Mouse (Mus musculus): ENCODE measurements around the gene Vps11. TPM values are rescaled to one million over a fixed set of nuclear protein-coding genes. Genes with fewer than 3 reads are reported as not detected.

The Vps11 gene
- polyA plus RNA-seq, 1 experiment from 2014 or later = 43.5 TPM

DNA sequence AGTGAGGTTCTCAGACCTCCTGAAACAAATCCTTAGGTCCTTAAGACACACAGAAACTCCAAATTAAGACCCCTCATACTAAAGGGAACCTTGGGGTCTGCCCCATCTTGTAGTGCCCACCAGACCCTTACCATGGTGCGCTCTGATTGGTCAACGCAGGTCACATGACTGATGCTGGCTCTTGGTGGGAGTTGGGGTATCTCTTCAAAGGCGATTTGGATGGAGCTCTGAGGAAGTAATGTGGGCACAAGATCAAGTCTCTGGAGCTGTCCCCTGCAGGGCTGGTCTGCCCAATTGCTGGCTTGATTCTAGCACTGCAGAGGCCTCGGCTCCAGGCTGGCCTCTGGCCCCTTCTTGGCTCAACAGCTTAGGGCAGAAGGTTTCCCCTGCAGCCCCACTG lies 44.0 kb downstream of the Vps11 start:
- WGBS = 69% methylated on average over 4 of the region's 4 CpGs

DNA sequence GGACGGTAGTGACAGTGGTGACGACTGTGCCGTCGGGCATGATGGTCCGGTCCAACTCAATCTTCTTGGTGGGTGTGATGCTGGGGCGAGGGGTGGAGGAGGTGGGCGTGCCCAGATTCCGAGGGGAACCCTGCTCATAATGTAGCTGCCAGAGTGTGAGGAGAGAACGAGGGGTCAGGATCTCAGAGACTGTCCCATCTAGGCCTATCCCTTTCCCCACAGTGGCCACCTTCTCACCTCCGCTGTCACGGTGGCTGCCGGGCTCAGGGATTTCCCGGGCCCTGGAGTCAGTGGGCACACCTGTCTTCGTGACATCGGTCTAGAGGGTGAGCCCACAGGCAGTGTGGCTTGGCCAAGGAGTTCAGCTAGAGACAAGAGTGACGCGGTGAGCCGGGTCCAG lies 46.6 kb downstream of the Vps11 start:
- H3K36me3 ChIP-seq (ENCODE audit: control insufficient read depth, insufficient read depth, low read length) = peaks cover 14% of the 10 kb centered on the region
- H3K27ac ChIP-seq (ENCODE audit: low read depth, low read length) = no peak overlapping the region
- H3K4me1 ChIP-seq (ENCODE audit: control insufficient read depth, insufficient read depth, low read depth, low read length) = peaks cover 19% of the 10 kb centered on the region
- no peaks in the 10 kb centered on the region for H3K27me3 ChIP-seq (replicated peaks; ENCODE audit: control insufficient read depth, insufficient read depth, low read length)
- WGBS = 96% methylated on average over 18 of the region's 18 CpGs
- H3K4me2 ChIP-seq (ENCODE audit: low read length) = no peak overlapping the region
- H3K9ac ChIP-seq (ENCODE audit: low read depth, low read length) = no peak overlapping the region
- no peak for ATAC-seq
- H3K9me3 ChIP-seq (ENCODE audit: control insufficient read depth, low read length) = no peaks in the 10 kb centered on the region
- no peak overlapping the region for H3K4me3 ChIP-seq (ENCODE audit: low read length)

More for the DNA sequence above, 44.0 kb downstream of the Vps11 start:
- Histone ChIP-seq H3K36me3 (ENCODE audit: control insufficient read depth, insufficient read depth, low read length) (peaks cover 14% of the 10 kb centered on the region), H3K9me3 (ENCODE audit: control insufficient read depth, low read length) (no peaks in the 10 kb centered on the region), H3K4me1 (ENCODE audit: control insufficient read depth, insufficient read depth, low read depth, low read length) (peaks cover 23% of the 10 kb centered on the region), H3K9ac (ENCODE audit: low read depth, low read length) (no peak overlapping the region), H3K27ac (ENCODE audit: low read depth, low read length) (no peak overlapping the region), H3K27me3 (replicated peaks; ENCODE audit: control insufficient read depth, insufficient read depth, low read length) (no peaks in the 10 kb centered on the region), H3K4me3 (ENCODE audit: low read length) (no peak overlapping the region), H3K4me2 (ENCODE audit: low read length) (peak overlapping the region; percentile 11)
- ATAC-seq = no peak

DNA sequence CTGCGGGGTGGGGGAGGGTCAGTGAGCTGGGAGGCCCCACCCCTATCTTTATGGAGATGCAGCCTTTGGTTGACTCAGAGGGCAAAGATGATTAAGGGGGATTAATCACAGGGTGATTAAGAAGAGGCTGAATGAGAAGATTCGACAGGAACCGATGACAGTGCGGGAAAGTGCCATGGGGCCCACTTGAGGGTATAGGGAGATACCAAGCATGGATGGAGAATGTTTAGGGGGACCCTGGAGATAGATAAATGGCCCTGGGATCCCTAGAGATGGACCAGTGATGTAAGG lies 47.3 kb downstream of the Vps11 start:
- Histone ChIP-seq H3K4me1 (ENCODE audit: control insufficient read depth, insufficient read depth, low read depth, low read length) (peaks cover 19% of the 10 kb centered on the region), H3K4me2 (ENCODE audit: low read length) (no peak overlapping the region), H3K9me3 (ENCODE audit: control insufficient read depth, low read length) (no peaks in the 10 kb centered on the region), H3K27ac (ENCODE audit: low read depth, low read length) (no peak overlapping the region), H3K27me3 (replicated peaks; ENCODE audit: control insufficient read depth, insufficient read depth, low read length) (no peaks in the 10 kb centered on the region), H3K4me3 (ENCODE audit: low read length) (no peak overlapping the region), H3K9ac (ENCODE audit: low read depth, low read length) (no peak overlapping the region), H3K36me3 (ENCODE audit: control insufficient read depth, insufficient read depth, low read length) (peaks cover 14% of the 10 kb centered on the region)
- no peak for ATAC-seq
- WGBS = 60% methylated on average over 4 of the region's 4 CpGs

DNA sequence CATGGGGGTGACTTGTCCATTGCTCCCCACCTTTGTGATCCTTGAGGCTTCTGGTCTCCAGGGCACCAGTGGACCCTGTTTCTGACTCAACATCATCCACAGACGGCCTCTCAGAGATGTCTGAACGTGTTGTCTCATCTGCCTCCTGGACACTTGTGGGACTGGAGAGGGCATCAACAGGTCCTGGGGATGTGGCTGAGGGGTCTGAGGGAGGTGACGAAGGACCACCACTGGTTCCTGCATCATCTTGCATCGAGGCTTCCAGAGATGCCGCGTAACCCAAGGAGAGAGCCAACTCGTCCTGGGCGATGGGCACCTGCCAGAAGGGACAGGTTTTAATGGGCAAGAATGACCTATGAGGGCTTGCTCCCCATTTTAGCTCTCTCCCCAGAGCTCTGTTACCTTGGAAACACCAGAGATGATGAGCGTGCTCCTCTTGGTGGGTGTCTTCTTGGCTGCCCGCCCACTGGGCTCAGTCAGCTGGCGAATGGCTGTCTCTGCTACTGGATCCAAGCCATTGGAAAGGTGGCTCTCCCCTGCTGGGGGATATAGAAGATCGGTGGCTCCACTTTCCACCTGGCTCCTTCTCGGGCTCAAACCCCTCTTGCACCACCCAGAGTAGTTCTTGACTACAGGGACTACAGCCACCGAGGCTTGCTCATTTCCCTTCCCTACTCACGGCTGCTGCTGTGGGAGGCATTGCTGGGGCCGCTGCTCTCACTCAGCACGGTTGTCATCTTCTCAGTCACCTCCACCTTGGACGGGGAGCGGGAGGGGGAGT lies 47.8 kb downstream of the Vps11 start:
- H3K27me3 ChIP-seq (replicated peaks; ENCODE audit: control insufficient read depth, insufficient read depth, low read length) = no peaks in the 10 kb centered on the region
- H3K9ac ChIP-seq (ENCODE audit: low read depth, low read length) = no peak overlapping the region
- H3K4me1 ChIP-seq (ENCODE audit: control insufficient read depth, insufficient read depth, low read depth, low read length) = peaks cover 13% of the 10 kb centered on the region
- peaks cover 14% of the 10 kb centered on the region for H3K36me3 ChIP-seq (ENCODE audit: control insufficient read depth, insufficient read depth, low read length)
- H3K4me2 ChIP-seq (ENCODE audit: low read length) = no peak overlapping the region
- H3K4me3 ChIP-seq (ENCODE audit: low read length) = no peak overlapping the region
- ATAC-seq = no peak
- no peaks in the 10 kb centered on the region for H3K9me3 ChIP-seq (ENCODE audit: control insufficient read depth, low read length)
- WGBS = 61% methylated on average over 19 of the region's 19 CpGs
- H3K27ac ChIP-seq (ENCODE audit: low read depth, low read length) = no peak overlapping the region

DNA sequence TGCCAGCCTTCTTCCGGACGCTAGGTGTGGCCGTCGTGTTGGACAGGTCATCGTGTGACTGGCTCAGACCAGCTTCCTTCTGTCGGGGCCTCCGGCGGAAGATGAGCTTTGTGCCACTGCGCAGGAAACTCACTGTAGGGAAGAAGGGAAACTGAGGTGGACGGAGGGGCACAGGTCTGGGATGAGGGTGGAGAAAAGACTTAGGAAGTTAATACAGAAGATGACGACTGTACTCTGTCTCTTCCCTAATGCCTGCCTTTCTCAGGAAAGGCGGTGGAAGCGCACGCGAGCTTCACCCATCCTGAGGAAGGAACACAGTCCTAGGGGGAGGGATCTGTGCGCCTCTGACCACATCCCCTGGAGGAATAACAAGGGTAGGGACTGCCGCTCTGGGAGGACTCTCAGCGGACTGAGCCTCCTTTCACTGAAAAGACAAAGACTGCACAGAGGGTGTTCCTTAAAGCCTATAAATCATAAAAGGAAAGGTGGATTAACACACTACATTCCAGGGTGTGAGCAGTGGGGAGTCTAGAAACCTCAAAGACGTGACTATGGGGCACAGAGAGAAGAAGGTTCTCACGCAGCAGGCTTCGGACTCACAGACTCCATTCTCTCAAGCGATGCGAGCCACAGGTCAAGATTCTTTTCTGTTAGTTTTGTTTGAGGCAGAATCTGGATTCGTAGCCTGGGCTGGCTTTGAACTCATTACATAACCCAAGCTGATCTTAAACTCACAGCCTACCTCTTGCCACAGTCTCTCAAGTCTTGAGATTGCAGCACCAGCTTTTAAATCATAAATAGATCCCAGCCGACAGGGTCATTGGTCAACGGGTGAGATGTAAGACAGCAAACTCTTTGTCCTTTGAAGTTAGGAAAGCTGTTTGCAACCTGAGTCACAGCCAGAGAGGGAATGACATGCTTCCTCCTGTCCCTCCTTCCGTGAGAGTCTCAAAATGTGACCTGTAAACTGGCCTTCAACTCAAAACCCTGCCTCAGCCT lies 50.0 kb downstream of the Vps11 start:
- H3K4me3 ChIP-seq (ENCODE audit: low read length) = no peak overlapping the region
- H3K27ac ChIP-seq (ENCODE audit: low read depth, low read length) = no peak overlapping the region
- WGBS = 9% methylated on average over 27 of the region's 27 CpGs
- no peaks in the 10 kb centered on the region for H3K27me3 ChIP-seq (replicated peaks; ENCODE audit: control insufficient read depth, insufficient read depth, low read length)
- no peaks in the 10 kb centered on the region for H3K9me3 ChIP-seq (ENCODE audit: control insufficient read depth, low read length)
- H3K4me2 ChIP-seq (ENCODE audit: low read length) = no peak overlapping the region
- peaks cover 14% of the 10 kb centered on the region for H3K36me3 ChIP-seq (ENCODE audit: control insufficient read depth, insufficient read depth, low read length)
- no peak for ATAC-seq
- no peaks in the 10 kb centered on the region; the same call in 1 of the 2 replicates for H3K4me1 ChIP-seq (ENCODE audit: control insufficient read depth, insufficient read depth, low read depth, low read length)
- no peak overlapping the region for H3K9ac ChIP-seq (ENCODE audit: low read depth, low read length)

DNA sequence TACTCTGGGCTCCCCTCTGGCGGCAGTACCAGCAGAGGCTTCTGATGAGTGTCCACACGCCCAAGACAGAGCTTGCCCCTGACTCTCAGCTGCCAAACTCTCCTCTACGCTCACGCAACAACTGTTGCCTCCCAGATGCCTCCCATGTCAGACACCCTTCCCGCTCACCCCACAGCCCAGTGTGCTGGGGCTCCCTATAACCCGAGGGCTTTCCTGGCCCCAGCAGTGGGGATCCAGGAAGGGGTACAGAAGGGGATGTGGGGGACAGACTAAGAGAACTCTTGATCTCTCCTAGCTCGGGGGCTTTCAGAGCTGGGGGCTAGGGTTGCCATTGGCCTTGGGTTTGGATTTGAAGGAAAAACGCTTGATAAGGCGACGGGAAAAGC lies 50.7 kb downstream of the Vps11 start:
- H3K9ac ChIP-seq (ENCODE audit: low read depth, low read length) = no peak overlapping the region
- no peaks in the 10 kb centered on the region for H3K9me3 ChIP-seq (ENCODE audit: control insufficient read depth, low read length)
- H3K4me2 ChIP-seq (ENCODE audit: low read length) = no peak overlapping the region
- H3K4me1 ChIP-seq (ENCODE audit: control insufficient read depth, insufficient read depth, low read depth, low read length) = no peaks in the 10 kb centered on the region; the same call in 1 of the 2 replicates
- no peak overlapping the region for H3K4me3 ChIP-seq (ENCODE audit: low read length)
- no peak for ATAC-seq
- no peak overlapping the region for H3K27ac ChIP-seq (ENCODE audit: low read depth, low read length)
- H3K27me3 ChIP-seq (replicated peaks; ENCODE audit: control insufficient read depth, insufficient read depth, low read length) = no peaks in the 10 kb centered on the region
- 31% methylated on average over 10 of the region's 10 CpGs for WGBS
- H3K36me3 ChIP-seq (ENCODE audit: control insufficient read depth, insufficient read depth, low read length) = peaks cover 12% of the 10 kb centered on the region

DNA sequence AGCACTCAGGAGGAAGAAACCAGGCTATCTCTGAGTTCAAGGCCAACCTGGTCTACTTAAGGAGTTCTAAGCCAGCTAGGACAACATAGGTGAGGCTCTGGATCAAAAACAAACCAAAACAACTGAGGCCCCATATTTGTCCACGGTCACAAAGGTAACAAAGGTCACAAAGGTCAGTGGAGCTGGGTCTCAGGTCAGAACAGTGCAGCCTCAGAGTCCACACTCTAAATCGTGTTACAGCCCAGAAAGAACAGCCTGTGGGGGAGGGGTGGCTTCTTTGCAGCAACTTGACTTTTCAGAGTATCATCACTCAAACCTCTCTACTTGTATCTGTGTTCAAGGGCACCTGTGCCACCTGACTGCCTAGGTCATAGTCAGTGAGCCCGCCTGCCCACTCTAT lies 51.7 kb downstream of the Vps11 start:
- Histone ChIP-seq H3K9me3 (ENCODE audit: control insufficient read depth, low read length) (no peaks in the 10 kb centered on the region), H3K27ac (ENCODE audit: low read depth, low read length) (no peak overlapping the region), H3K9ac (ENCODE audit: low read depth, low read length) (no peak overlapping the region), H3K4me2 (ENCODE audit: low read length) (no peak overlapping the region), H3K27me3 (replicated peaks; ENCODE audit: control insufficient read depth, insufficient read depth, low read length) (no peaks in the 10 kb centered on the region), H3K4me3 (ENCODE audit: low read length) (no peak overlapping the region), H3K4me1 (ENCODE audit: control insufficient read depth, insufficient read depth, low read depth, low read length) (peaks cover 2% of the 10 kb centered on the region), H3K36me3 (ENCODE audit: control insufficient read depth, insufficient read depth, low read length) (peaks cover 6% of the 10 kb centered on the region)
- ATAC-seq = no peak
- 69% methylated on average over 3 of the region's 3 CpGs for WGBS

DNA sequence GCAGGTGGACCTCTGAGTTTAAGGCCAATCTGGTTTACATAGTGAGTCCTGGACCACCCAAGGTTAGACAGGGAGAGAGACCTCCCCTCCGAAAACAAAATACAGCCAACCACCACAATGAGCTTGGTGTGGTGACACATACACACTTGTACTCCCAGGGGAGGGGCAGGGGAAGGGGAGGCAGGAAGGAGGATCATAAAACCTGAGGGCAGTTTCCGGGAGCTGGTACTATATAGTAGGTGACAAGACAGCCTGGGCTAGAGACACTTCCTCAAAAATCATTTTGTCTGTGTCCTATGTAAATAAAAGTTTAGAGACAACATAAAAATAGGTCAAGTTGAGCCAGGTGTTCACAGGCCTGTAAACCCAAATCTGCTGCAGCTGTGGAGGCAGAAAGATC lies 54.2 kb downstream of the Vps11 start:
- H3K4me3 ChIP-seq (ENCODE audit: low read length) = no peak overlapping the region
- no peaks in the 10 kb centered on the region for H3K9me3 ChIP-seq (ENCODE audit: control insufficient read depth, low read length)
- H3K27ac ChIP-seq (ENCODE audit: low read depth, low read length) = no peak overlapping the region
- H3K36me3 ChIP-seq (ENCODE audit: control insufficient read depth, insufficient read depth, low read length) = peaks cover 2% of the 10 kb centered on the region
- WGBS = 98% methylated on average over 2 of the region's 2 CpGs
- no peak overlapping the region for H3K9ac ChIP-seq (ENCODE audit: low read depth, low read length)
- H3K4me1 ChIP-seq (ENCODE audit: control insufficient read depth, insufficient read depth, low read depth, low read length) = peaks cover 12% of the 10 kb centered on the region
- no peak overlapping the region for H3K4me2 ChIP-seq (ENCODE audit: low read length)
- no peaks in the 10 kb centered on the region for H3K27me3 ChIP-seq (replicated peaks; ENCODE audit: control insufficient read depth, insufficient read depth, low read length)
- ATAC-seq = no peak

DNA sequence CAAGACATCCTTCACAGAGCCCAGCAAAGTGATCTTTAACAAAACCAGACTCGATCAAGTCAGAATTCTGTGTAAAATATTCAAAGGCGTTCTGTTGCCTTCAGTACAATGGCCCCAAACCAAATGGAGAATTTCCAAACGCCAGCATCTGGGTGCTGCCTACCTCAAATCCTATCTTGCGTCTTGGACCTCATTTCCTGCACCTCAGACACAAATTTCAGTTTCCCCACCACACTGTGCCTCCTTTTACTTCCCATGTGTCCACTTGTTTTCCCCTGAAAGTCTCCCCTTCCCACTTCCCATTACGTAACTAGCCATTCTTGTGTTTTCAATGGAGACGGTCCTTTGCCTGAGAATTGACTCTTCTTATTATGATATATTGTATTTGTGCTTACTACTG lies 54.9 kb downstream of the Vps11 start:
- Histone ChIP-seq H3K4me3 (ENCODE audit: low read length) (no peak overlapping the region), H3K9me3 (ENCODE audit: control insufficient read depth, low read length) (no peaks in the 10 kb centered on the region), H3K36me3 (ENCODE audit: control insufficient read depth, insufficient read depth, low read length) (peaks cover 3% of the 10 kb centered on the region), H3K4me2 (ENCODE audit: low read length) (no peak overlapping the region), H3K9ac (ENCODE audit: low read depth, low read length) (no peak overlapping the region), H3K27ac (ENCODE audit: low read depth, low read length) (no peak overlapping the region), H3K27me3 (replicated peaks; ENCODE audit: control insufficient read depth, insufficient read depth, low read length) (no peaks in the 10 kb centered on the region), H3K4me1 (ENCODE audit: control insufficient read depth, insufficient read depth, low read depth, low read length) (peaks cover 12% of the 10 kb centered on the region)
- ATAC-seq = no peak
- 89% methylated on average over 6 of the region's 6 CpGs for WGBS
